Mouse (Mus musculus) duodenum, adult 2 months (tissue): ENCODE results near the gene Brinp3. TPM values are rescaled to one million over a fixed set of nuclear protein-coding genes. Genes with fewer than 3 reads are reported as not detected.

Source experiments
- polyA plus RNA-seq: library from polyadenylated mRNA; depleted of rRNA; stranded (reverse); fragments of >200 nt; gene quantifications from 2 replicates; pipeline ENCODE4 v1.2.3, GENCODE M21; 2012; ENCODE audit warnings: low replicate concordance; rRNA removed

The Brinp3 gene
- not detected in 2 replicates for polyA plus RNA-seq

GRCm38 (mm10) chr1:146494681-146495331 is at the start of gene Brinp3:
Gene Brinp3, plus strand, starts transcription at chr1:146494760.

